Mouse (Mus musculus): Measurements from ENCODE around the gene Tlr13.
"Not testable (repeated sequence)": the region's sequence is repeated elsewhere in the genome, so short reads cannot be mapped to it uniquely, and the experiment has no call there.

Gene Tlr13

GRCm38 (mm10) chrX:106186713-106187649 is 44.0 kb downstream of the Tlr13 start, which contains the start of gene Pgk1:
Pgk1 (plus strand) TSS chrX:106187100.
- DNase-seq (ENCODE audit: low spot score) = peak; percentile 93

GRCm38 (mm10) chrX:106187737-106188136 is 44.7 kb downstream of the Tlr13 start:
- DNase-seq (ENCODE audit: low spot score) = peak; percentile 3

- peak; percentile 12 for DNase-seq (ENCODE audit: low spot score)
Observed at GRCm38 (mm10) chrX:106189356-106189755, 46.4 kb downstream of the Tlr13 start.

- no peak for DNase-seq (ENCODE audit: low spot score)
Observed at GRCm38 (mm10) chrX:106190091-106190490, 47.1 kb downstream of the Tlr13 start.

- DNase-seq (ENCODE audit: low spot score) = not testable (repeated sequence)
Observed at GRCm38 (mm10) chrX:106194361-106194760, 51.4 kb downstream of the Tlr13 start.

- peak; percentile 7 for DNase-seq (ENCODE audit: low spot score)
Observed at GRCm38 (mm10) chrX:106197308-106197707, 54.3 kb downstream of the Tlr13 start.

- no peak for DNase-seq (ENCODE audit: low spot score)
Observed at GRCm38 (mm10) chrX:106198904-106199303, 55.9 kb downstream of the Tlr13 start.

GRCm38 (mm10) chrX:106209100-106209499 is 66.1 kb downstream of the Tlr13 start:
- no peak for DNase-seq (ENCODE audit: low spot score)
